Mouse (Mus musculus) frontal cortex, postnatal 25 days (tissue): ENCODE data around the gene Stard9.

Experiments used
- DNase-seq, 2 experiments: peaks; one replicate each; pipeline ENCODE4 v3.0.0; 2022; ENCODE audit warnings: low spot score in 2 of 2

Stard9 gene

DNA sequence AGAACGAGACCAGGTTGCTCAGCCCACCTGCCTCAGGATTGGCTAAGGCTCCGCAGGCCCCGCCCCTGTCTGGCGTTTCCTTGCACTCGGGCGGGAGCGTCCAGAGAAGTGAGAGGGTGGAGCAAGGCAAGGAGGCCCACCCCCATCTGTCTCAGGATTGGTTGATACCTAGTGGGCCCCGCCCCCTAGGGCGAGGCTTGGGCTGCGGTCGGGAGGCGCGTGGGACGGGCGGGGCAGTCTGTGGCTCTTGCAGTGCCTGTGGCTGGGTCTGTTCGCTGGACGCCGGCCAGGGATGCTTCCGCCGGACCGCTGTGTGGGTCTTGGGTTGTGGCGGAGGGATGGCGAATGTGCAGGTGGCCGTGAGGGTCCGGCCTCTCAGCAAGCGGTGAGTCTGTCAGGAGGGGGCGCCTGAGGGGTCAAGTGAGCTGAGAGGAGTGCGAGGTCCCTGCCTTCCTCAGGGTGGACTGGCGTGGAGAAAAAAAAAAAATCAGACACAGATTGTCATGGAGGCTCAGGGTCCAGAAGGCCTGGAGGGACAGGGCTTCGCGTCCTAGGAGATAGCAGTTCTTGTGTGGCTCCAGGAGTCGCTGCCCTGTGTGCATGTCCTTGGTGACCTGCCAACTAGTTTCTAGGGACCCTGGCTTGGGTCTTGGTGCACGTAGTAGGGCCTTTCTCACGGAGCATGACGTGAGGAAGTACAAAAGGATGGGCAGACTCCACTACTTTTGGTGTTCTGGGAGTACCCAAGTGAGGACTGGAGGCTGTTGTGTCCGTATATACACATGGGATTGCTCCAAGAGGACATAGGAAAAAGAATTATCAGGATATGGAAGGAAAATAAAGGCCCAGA is at the start of gene Stard9:
Gene Stard9 (plus strand): TSS at position 236 of the 850 bp plus-strand sequence.
- DNase-seq, result peak; percentile 92 to 93

GRCm38 (mm10) chr2:120589759-120590158 is 39.2 kb upstream of the Stard9 start:
- peak; percentile 13 to 20 for DNase-seq

- DNase-seq, result no peak
Measured at GRCm38 (mm10) chr2:120592227-120592626, 36.7 kb upstream of the Stard9 start.

- DNase-seq, result no peak
Measured at GRCm38 (mm10) chr2:120597734-120598133, 31.2 kb upstream of the Stard9 start.

DNA sequence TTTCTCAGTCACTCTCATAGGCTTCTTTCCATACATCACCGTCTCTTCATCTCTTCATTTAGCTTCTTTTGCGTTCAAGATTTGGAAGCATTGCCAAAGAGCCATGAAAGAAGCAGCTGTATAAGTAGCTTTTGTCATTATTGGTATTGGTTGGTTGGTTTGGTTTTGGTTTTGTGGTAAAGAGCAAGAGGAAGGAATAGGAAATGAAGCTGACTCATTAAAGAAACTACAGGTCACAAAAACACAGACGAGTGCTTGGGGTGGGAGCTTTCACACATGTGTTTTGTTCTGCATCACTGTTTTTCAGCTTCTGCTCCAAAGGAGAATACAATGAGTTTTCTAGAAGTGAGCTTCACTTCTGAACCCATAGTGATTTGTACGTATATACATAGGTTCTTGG is 29.4 kb upstream of the Stard9 start:
- no peak for DNase-seq

- DNase-seq, result no peak
Measured at GRCm38 (mm10) chr2:120606021-120606690, 22.8 kb upstream of the Stard9 start.

DNA sequence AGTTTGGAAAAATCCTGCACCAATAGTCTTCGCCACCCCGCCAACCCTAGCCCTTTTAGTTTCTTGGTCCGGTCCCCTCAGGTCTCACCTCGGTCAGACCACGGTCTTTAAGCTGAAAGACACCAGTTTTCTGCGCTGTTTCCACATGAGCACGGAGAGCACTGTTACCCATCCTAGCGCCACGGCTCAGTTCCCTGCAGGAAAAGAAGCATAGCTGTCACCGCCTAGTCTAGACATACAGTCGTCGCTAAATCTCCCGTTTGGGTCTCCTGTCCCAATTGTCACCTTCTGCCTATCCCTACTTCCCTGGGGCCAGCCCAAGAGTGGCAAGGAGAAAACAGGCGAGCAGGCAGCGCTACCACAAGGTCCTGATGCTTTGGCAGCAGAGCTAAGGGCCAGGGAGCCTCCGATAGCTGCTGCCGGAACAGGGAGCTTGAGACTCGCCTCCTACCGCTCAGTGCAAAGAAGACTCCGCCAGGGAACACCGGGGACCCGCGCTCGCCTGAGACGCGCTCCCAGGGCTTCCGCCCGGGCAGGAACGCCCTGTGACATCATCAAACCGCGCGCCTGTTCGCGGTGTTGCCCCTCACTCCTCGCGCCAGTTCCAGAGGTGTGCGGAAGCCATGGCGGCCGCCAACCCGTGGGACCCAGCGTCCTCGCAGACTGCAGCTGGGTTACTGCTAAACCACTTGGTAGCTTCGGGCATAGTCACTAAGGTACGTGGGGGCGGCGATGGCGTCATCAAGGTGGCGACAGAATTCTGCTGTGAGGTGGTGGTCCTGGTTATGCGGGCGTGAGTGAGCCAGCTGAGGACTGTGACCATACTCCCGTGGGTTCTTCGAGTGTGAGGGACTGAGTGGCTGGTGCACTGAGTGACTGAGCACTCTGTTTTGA is 19.8 kb upstream of the Stard9 start, which contains the start of the genes Haus2 and Lrrc57:
Gene Haus2 (plus strand): TSS at position 554 of the 894 bp plus-strand sequence.
Gene Lrrc57 (minus strand): TSS at position 691 of the 894 bp plus-strand sequence.
- peak; percentile 81 to 87 for DNase-seq

- DNase-seq, result no peak
Measured at GRCm38 (mm10) chr2:120616279-120617163, 12.4 kb upstream of the Stard9 start.

DNA sequence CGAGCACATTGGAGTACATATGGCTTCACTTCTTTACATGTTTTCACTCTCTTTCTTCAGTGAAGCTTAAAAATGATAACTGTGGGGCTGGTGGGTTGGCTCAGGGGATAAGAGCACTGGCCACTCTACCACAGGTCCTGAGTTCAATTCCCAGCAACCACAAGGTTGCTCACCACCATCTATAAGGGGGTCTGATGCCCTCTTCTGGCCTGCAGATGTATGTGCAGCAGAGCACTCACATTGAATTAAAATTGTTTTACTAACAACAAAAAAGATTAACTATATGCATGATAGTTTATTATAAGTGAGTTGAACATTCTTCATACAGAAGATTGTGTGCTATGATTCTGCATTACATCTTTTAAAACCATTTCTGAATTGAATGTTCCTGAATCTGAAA is 9.4 kb upstream of the Stard9 start:
- DNase-seq, result no peak

DNA sequence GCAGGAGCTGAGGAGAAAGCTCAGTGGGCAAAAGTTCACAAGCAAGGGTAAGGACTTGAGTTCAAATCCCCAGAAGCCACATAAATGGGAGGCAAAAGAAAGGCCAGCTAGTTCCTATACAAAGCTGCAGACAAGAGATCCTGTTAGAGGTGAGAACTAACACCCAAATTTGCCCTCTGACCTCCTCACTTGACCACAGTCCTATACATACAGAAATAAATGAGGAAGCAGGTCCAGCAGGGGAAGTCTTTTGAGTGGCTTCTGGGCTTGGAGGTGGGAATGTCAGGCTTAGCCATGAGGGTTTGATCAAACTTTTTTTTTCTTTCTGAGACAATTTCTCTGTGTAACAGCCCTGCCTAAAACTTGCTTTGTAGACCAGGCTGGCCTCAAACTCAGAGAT is 6.0 kb upstream of the Stard9 start:
- DNase-seq, result no peak

DNA sequence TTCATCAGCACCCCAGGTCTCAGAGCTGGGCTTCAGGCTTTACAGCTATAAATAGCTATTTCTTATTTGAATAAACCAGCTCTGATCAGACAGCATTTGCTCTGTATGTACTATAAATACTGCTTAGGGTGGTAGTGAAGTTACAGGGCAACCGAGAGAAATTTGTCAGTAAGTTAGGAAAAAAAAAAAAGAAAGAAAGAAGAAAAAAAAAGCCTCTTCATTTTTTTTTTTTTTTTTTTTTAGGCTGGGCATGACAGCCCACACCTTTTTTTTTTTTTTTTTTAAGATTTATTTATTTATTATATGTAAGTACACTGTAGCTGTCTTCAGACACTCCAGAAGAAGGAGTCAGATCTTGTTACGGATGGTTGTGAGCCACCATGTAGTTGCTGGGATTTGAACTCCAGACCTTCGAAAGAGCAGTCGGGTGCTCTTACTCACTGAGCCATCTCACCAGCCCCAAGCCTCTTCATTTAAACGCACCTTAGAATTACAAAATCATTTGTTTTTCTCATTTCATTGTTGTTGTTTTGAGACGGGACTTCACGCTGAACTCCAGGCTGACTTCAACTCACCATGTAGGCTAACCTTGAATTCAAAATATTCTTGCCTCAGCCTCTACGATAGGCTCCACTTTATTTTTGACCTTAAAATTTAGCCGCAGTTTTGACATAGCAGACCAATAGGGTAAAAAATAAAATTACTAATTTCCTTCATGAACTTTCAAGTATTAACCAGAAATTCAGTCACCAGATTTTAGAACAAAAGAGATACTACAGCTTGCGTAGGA is 650 bp upstream of the Stard9 start:
- no peak for DNase-seq

DNA sequence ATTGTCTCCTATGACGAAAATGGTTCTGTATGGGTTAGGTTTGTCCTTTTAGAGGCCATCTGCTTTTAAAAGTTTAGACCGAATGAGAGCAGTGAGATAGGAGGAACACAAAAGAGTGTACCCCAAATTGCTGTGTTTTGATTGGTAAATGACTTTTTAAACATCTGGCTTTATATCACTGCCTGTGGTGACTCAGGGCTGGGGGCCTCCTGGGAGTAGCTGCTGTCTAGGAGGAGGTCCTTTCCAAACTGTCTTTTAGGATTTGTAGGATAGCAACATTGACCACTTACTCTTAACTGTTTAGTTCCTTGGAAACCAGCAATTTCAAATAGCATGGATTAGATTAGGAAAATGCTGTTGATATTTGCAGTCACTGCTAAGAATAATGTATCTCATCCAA is 1.3 kb downstream of the Stard9 start:
- DNase-seq, result no peak

- DNase-seq, result no peak
Measured at GRCm38 (mm10) chr2:120630655-120631054, 1.7 kb downstream of the Stard9 start.

DNA sequence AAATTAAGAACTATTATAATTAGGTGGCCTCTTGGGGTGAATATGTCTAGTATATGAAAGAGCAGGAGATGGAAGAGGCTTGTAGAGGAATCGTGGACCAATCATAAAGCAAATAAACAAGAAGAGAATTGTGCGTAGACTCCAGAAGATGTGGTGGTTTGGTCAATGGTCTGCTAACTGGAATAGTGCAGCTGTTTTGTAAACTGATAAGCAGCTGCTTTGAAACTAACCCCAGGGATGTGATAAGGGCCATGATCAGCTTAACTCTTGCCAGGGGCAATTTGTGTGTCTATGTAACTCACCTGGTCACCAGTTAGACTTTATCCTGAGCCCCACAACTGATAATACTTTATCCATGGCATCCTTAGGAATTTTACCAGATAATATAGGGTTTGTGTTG is 2.6 kb downstream of the Stard9 start:
- no peak for DNase-seq

- DNase-seq, result no peak
Measured at GRCm38 (mm10) chr2:120631957-120632356, 3.0 kb downstream of the Stard9 start.

GRCm38 (mm10) chr2:120640835-120641234 is 11.9 kb downstream of the Stard9 start:
- no peak for DNase-seq

DNA sequence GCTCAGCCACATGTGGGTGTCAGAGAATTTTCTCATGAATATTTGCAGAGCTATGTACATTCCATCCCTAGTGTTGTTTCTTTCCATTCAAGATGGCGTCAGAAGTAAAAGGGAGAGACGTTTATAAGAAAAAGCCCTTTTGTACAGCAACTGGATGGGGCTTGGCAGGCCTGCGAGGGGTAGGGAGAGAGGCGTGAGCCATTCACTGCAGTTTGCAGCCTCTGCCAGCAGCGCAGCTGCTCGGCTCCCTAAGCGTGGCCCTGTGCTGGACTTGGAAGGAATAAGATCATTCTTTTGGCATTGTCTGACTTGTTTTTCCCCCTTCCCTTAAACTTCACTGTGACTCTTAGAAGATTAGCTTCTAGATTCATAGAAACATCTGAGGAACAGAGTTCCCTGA is 14.9 kb downstream of the Stard9 start:
- DNase-seq, result no peak

GRCm38 (mm10) chr2:120646777-120647176 is 17.9 kb downstream of the Stard9 start:
- no peak for DNase-seq

DNA sequence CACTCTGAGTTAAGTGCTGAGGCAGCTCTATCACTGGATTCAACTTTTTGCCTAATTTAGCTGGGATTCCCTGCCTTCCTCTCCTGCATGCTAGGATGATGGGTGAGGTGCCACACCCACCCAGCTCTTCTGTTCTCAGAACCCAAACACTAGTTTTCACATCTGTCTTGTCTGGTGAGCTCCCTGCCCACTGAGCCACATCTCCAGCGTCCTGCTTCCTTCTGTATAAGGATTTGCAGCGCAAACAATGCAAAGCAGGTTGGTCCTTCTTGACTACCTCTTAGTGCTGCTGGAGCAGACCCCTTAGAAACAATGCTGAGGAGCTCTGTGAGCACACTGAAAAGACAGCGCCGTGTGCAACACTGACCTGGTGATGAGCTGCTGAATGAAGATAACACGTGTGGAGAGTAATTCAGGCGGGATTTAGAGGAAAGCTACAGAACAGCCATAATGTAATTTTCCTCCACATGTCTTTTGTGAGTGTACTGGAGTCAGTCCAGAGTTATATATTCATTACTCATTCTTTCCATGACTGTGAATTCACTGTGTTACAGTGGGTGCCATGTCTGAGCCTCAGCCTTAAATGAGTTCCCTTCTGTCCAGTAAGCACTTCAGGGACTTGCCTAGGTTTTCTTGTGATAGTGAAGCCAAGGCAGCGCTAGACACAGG is 23.5 kb downstream of the Stard9 start:
- DNase-seq, result no peak

DNA sequence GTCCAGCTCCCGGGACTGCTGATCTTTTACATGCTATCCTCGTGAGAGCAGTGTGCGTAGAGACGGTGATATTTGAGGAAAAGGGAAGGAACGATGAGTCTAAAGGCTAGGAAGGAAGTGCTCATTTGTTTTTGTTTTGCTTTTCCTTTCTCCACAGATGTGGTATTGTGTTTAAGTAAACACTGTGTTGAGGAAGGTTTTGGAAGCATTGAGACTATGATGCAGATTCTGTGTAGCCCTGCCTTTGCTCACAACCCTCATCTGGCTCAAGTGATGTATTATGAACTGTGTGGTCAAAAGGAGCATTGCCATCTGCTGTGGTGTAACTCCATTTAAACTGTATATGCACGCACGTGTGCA is 24.0 kb downstream of the Stard9 start:
- no peak for DNase-seq
